Mouse (Mus musculus): ENCODE data around the gene Aebp1. TPM values are rescaled to one million over a fixed set of nuclear protein-coding genes. Genes with fewer than 3 reads are reported as not detected.

Gene Aebp1
- total and polyA plus RNA-seq, 3 experiments: not detected

- no peak for DNase-seq (ENCODE audit: low spot score)
- Histone ChIP-seq H3K36me3 (replicated peaks) (no peaks in the 10 kb centered on the region), H3K4me3 (ENCODE audit: low read depth, low read length) (no peak overlapping the region), H3K4me1 (ENCODE audit: insufficient read depth, low read depth, low read length) (peaks cover 4% of the 10 kb centered on the region; the same call in 1 of the 2 replicates), H3K9me3 (replicated peaks) (no peaks in the 10 kb centered on the region), H3K27me3 (ENCODE audit: insufficient read depth, low read length) (peaks cover 54% of the 10 kb centered on the region)
- TF ChIP-seq TAL1 (conservative IDR thresholded peaks at IDR 0.05; ENCODE audit: low read depth, low read length) (no peak), GATA2 (IDR thresholded peaks at IDR 0.05; ENCODE audit: borderline replicate concordance, low read depth, low read length) (no peak), POLR2AphosphoS5 (IDR thresholded peaks at IDR 0.05; ENCODE audit: insufficient replicate concordance, low read depth, low read length) (no peak), GATA1 (IDR thresholded peaks at IDR 0.05; ENCODE audit: borderline replicate concordance, low read length) (no peak), CTCF (IDR thresholded peaks at IDR 0.05; ENCODE audit: low read depth, low read length) (no peak)
- no peak for ATAC-seq (ENCODE audit: extremely low read depth, insufficient number of reproducible peaks, low FRiP score, poor library complexity, severe bottlenecking)
Observed at GRCm38 (mm10) chr11:5901950-5902349, 40.2 kb downstream of the Aebp1 start.

GRCm38 (mm10) chr11:5902390-5902789, 40.6 kb downstream of the Aebp1 start:
- no peak for DNase-seq (ENCODE audit: low spot score)
- Histone ChIP-seq H3K4me3 (ENCODE audit: low read depth, low read length) (no peak overlapping the region), H3K9me3 (replicated peaks) (no peaks in the 10 kb centered on the region), H3K36me3 (replicated peaks) (no peaks in the 10 kb centered on the region), H3K4me1 (ENCODE audit: insufficient read depth, low read depth, low read length) (peaks cover 4% of the 10 kb centered on the region; the same call in 1 of the 2 replicates), H3K27me3 (ENCODE audit: insufficient read depth, low read length) (peaks cover 52% of the 10 kb centered on the region)
- TF ChIP-seq GATA2 (IDR thresholded peaks at IDR 0.05; ENCODE audit: borderline replicate concordance, low read depth, low read length) (no peak), TAL1 (conservative IDR thresholded peaks at IDR 0.05; ENCODE audit: low read depth, low read length) (no peak), POLR2AphosphoS5 (IDR thresholded peaks at IDR 0.05; ENCODE audit: insufficient replicate concordance, low read depth, low read length) (no peak), GATA1 (IDR thresholded peaks at IDR 0.05; ENCODE audit: borderline replicate concordance, low read length) (no peak), CTCF (IDR thresholded peaks at IDR 0.05; ENCODE audit: low read depth, low read length) (no peak)
- ATAC-seq (ENCODE audit: extremely low read depth, insufficient number of reproducible peaks, low FRiP score, poor library complexity, severe bottlenecking): no peak

- Histone ChIP-seq H3K9me3 (replicated peaks) (no peaks in the 10 kb centered on the region), H3K27me3 (ENCODE audit: insufficient read depth, low read length) (peaks cover 40% of the 10 kb centered on the region), H3K4me3 (ENCODE audit: low read depth, low read length) (no peak overlapping the region), H3K4me1 (ENCODE audit: insufficient read depth, low read depth, low read length) (no peaks in the 10 kb centered on the region), H3K36me3 (replicated peaks) (no peaks in the 10 kb centered on the region)
- no peak for TF ChIP-seq TAL1 (conservative IDR thresholded peaks at IDR 0.05; ENCODE audit: low read depth, low read length)
- TF ChIP-seq GATA2 (IDR thresholded peaks at IDR 0.05; ENCODE audit: borderline replicate concordance, low read depth, low read length): no peak
- TF ChIP-seq POLR2AphosphoS5 (IDR thresholded peaks at IDR 0.05; ENCODE audit: insufficient replicate concordance, low read depth, low read length): no peak
- no peak for TF ChIP-seq GATA1 (IDR thresholded peaks at IDR 0.05; ENCODE audit: borderline replicate concordance, low read length)
- TF ChIP-seq CTCF (IDR thresholded peaks at IDR 0.05; ENCODE audit: low read depth, low read length): no peak
- ATAC-seq (ENCODE audit: extremely low read depth, insufficient number of reproducible peaks, low FRiP score, poor library complexity, severe bottlenecking) (no peak), DNase-seq (ENCODE audit: low spot score) (no peak)
Observed at GRCm38 (mm10) chr11:5903844-5904243, 42.1 kb downstream of the Aebp1 start.

- no peak for ATAC-seq (ENCODE audit: extremely low read depth, insufficient number of reproducible peaks, low FRiP score, poor library complexity, severe bottlenecking)
- H3K27me3 ChIP-seq (ENCODE audit: insufficient read depth, low read length): peaks cover 38% of the 10 kb centered on the region
Observed at GRCm38 (mm10) chr11:5904357-5904756, 42.6 kb downstream of the Aebp1 start.

DNA sequence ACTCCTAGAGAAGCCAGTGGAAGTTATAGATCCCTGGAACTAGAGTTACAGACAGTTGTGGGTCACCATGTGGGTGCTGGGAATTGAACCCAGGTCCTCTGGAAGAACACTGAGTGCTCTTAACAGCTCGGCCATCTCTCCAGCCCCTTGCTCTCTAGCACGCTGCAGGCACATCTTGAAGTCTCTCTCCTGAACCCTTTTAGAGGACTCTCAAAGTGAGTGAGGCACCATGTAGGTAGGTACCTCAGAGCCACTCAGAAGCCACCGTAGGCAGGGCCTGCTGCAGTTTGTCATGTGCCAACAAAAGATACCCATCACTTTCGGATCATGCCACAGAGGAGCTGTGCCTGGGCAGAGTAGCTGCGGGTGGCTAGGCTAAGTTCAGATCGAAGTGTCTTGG, 43.1 kb downstream of the Aebp1 start:
- H3K27me3 ChIP-seq (ENCODE audit: insufficient read depth, low read length): peaks cover 38% of the 10 kb centered on the region
- no peak overlapping the region for H3K4me3 ChIP-seq (ENCODE audit: low read depth, low read length)
- no peaks in the 10 kb centered on the region for H3K9me3 ChIP-seq (replicated peaks)
- no peak for ATAC-seq (ENCODE audit: extremely low read depth, insufficient number of reproducible peaks, low FRiP score, poor library complexity, severe bottlenecking)
- no peaks in the 10 kb centered on the region for H3K36me3 ChIP-seq (replicated peaks)
- no peak for TF ChIP-seq TAL1 (conservative IDR thresholded peaks at IDR 0.05; ENCODE audit: low read depth, low read length)
- TF ChIP-seq GATA2 (IDR thresholded peaks at IDR 0.05; ENCODE audit: borderline replicate concordance, low read depth, low read length): no peak
- TF ChIP-seq CTCF (IDR thresholded peaks at IDR 0.05; ENCODE audit: low read depth, low read length): no peak
- DNase-seq (ENCODE audit: low spot score): no peak
- H3K4me1 ChIP-seq (ENCODE audit: insufficient read depth, low read depth, low read length): no peaks in the 10 kb centered on the region

More at GRCm38 (mm10) chr11:5904357-5904756, 42.6 kb downstream of the Aebp1 start:
- no peak for TF ChIP-seq GATA2 (IDR thresholded peaks at IDR 0.05; ENCODE audit: borderline replicate concordance, low read depth, low read length)
- no peak for TF ChIP-seq GATA1 (IDR thresholded peaks at IDR 0.05; ENCODE audit: borderline replicate concordance, low read length)
- no peak for TF ChIP-seq CTCF (IDR thresholded peaks at IDR 0.05; ENCODE audit: low read depth, low read length)
- no peak for TF ChIP-seq TAL1 (conservative IDR thresholded peaks at IDR 0.05; ENCODE audit: low read depth, low read length)
- Histone ChIP-seq H3K36me3 (replicated peaks) (no peaks in the 10 kb centered on the region), H3K4me3 (ENCODE audit: low read depth, low read length) (no peak overlapping the region), H3K4me1 (ENCODE audit: insufficient read depth, low read depth, low read length) (no peaks in the 10 kb centered on the region), H3K9me3 (replicated peaks) (no peaks in the 10 kb centered on the region)
- DNase-seq (ENCODE audit: low spot score): no peak

DNA sequence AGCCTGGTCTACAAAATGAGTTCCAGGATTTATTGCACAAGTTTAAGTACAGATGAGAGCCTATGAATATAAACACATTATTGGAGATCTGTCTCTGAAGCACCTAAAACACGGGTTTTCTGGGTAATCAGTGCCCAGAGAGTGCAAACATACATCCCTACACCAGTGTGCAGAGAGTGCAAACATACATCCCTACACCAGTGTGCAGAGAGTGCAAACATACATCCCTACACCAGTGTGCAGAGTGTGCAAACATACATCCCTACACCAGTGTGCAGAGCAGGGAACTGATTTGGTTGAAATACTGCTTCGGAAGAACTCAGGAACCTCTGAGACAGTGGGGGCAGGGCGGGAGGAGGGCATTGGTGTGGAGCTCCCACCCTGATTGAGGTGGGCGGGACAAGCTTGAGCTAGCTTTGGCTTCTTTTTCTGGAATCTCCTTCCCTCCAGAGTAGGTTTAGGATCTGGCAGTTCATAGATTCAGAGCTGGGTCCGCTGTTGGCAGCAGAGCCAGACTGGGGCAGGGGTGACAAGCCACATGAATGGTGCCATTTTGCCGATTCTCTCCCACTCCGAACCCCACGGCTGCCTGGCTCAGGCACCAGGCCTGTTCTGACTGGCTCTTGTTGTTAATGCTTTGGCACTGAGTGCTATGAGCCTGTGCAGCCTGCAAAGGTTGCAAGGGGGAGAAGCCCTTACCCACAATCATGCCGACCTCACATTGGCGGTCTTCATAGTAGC, 44.2 kb downstream of the Aebp1 start:
- H3K4me1 ChIP-seq (ENCODE audit: insufficient read depth, low read depth, low read length): no peaks in the 10 kb centered on the region
- no peaks in the 10 kb centered on the region for H3K9me3 ChIP-seq (replicated peaks)
- no peak for DNase-seq (ENCODE audit: low spot score)
- H3K27me3 ChIP-seq (ENCODE audit: insufficient read depth, low read length): peaks cover 41% of the 10 kb centered on the region
- no peak overlapping the region for H3K4me3 ChIP-seq (ENCODE audit: low read depth, low read length)
- ATAC-seq (ENCODE audit: extremely low read depth, insufficient number of reproducible peaks, low FRiP score, poor library complexity, severe bottlenecking): peak; percentile 87
- TF ChIP-seq CTCF (IDR thresholded peaks at IDR 0.05; ENCODE audit: low read depth, low read length) (no peak), GATA2 (IDR thresholded peaks at IDR 0.05; ENCODE audit: borderline replicate concordance, low read depth, low read length) (no peak), TAL1 (conservative IDR thresholded peaks at IDR 0.05; ENCODE audit: low read depth, low read length) (no peak)
- H3K36me3 ChIP-seq (replicated peaks): no peaks in the 10 kb centered on the region

Measured in G1E (cell line).